Mouse (Mus musculus) T-cell, adult 2 months (primary cell): Measurements from ENCODE around the gene Golgb1.
"Not testable (repeated sequence)": the region's sequence is repeated elsewhere in the genome, so short reads cannot be mapped to it uniquely, and the experiment has no call there.

Experiments
- DNase-seq: peaks from one replicate; pipeline ENCODE4 v3.0.0; 2022; ENCODE audit warnings: low spot score

The Golgb1 gene

DNA sequence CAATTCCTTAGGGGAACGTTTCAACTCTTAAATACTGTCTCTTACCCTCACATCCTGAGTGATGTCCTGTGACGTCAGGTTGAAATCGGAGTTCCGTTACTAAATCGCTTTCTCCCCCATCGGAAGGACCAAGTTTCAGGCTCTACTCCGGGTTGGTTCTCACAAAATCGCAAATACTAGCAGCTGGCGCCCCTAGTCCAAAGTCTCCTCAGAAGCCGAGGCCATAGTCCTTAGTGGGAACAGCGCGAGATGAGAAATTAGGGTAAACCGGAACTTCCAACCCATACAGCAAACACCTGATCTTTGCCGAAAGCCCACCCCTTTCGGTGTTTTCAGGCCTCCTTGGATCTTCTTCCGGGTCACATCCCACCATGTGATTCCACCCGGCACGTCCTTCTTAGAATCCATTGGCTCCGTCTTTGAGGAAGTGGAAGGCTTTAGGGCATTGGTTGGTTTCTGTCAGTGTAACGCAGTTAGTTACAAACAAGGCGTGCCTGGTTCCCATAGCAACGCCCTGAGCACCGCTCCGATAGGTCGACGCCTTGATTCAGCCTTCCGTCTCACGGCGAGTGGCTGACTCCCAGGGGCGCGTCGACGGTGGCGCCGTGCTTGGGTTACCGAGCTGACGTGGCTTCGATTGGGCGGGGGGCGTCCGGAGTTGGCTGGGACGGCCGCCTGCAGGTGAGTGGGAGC, at the start of gene Golgb1, which contains the start of gene Eaf2:
Golgb1 (plus strand) TSS at position 558 of the 693 bp plus-strand sequence.
Eaf2 (minus strand) TSS at position 421 of the 693 bp plus-strand sequence.
- DNase-seq = peak; percentile 98

DNA sequence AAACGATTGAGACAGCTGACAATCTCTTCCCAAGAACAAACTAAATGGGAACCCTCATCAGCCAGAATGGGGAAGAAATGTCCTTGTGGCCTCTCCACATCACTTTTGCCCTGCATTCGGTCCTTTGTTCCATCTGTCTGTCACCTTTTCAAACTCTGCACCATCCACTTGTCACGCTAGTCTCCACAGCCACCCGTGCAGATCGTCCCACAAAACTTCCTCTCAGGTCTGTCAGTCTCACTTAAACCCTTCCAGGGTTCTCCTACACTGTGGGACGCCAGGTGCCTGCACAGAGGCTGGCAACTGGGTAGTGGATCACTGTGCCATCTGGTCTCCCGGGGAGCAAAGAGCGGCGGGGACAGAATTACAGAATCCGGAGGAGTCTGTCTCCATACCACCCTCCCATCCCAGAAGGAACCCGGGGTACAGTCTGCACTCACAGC, 47.3 kb upstream of the Golgb1 start:
- DNase-seq = peak; percentile 1

DNA sequence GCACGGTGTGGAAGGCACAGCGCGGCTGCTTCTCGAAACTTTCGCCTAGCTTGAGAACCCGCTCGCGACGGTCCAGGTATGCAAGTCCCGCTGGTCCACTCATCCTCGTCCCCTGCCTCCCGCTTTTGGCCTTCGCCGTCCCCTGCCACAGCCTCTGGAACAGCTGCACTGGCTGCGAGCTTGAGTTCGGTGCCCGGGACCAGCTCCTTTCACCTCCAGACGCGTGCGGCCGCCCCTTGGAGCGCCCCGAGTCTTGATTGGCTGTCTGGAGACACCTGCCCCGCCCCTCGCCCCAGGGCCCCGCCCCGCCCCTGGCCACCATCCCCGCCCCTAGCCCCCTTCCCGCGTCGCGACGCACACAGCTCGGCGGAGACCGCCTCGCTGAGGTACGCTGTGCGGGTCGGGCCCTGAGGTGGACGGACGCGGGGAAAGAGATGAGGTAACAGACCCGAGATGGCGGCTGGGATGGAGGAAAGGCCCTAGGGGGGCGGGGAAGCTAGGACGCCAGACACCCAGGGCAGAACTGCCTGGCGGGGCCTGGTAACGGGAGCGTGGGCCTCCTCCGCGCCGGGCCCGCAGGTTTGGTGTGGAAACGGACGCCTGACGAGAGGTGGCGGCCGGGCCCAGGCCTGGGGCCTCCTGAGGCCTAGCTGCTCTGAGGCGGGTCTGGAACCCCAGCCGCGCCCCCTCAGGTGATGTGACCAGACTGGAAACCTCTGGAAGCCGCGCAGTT, 46.7 kb upstream of the Golgb1 start, which contains the start of gene Iqcb1:
Iqcb1 (plus strand) TSS at position 332 of the 733 bp plus-strand sequence.
- peak; percentile 81 for DNase-seq

DNA sequence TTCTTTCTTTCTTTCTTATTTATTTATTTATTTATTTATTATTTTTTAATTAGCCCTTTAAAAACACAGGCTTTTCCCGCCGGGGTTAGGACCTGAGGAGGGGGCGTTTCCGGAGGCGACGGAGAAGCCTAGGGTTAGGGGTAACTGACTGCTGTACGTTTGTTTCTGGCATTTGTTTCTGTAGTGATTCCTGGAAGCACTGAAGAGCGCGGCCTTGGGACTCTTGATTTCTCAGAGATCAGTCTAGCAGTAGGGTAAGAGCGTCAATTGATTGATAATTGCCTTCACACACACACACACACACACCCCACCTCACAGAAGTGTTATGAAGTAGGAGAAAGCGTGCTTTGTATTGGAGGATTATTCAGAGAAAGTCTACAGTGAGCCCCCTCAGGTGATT, 46.1 kb upstream of the Golgb1 start:
- DNase-seq = no peak

DNA sequence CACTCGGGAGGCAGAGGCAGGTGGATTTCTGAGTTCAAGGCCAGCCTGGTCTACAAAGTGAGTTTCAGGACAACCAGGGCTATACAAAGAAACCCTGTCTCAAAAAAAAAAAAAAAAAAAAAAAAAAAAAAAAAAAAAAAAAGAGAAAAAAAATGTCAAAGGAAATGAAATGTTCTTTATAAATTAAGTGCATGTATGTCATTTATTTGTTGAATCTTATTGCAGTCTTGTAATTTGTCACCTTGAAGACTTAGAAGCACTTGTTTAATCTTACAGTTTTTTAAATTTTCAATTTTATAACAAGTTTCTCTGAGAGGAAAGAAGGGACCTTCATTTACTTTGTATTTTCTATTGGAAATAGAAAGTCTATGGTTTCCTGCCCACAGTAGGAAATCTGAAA, 28.0 kb upstream of the Golgb1 start:
- DNase-seq = not testable (repeated sequence)

DNA sequence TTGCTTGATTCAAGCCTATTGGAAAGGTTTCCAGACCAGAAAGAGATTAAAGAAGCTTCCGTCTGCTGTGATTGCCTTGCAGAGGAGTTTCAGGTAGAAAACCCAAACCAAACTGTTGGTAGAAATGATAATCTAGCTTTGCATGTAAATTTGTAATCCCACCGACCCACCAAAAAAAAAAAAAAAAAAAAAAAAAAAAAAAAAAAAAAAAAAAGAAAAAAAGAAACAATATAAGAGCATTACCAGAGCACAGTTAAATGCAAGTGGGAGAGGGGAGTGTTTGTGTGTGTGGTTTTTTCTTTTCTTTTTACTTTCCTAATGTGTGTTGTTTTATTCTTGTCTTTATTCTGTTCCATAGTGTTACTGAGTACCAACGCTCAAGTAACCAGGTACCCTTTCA, 23.7 kb upstream of the Golgb1 start:
- no peak for DNase-seq

DNA sequence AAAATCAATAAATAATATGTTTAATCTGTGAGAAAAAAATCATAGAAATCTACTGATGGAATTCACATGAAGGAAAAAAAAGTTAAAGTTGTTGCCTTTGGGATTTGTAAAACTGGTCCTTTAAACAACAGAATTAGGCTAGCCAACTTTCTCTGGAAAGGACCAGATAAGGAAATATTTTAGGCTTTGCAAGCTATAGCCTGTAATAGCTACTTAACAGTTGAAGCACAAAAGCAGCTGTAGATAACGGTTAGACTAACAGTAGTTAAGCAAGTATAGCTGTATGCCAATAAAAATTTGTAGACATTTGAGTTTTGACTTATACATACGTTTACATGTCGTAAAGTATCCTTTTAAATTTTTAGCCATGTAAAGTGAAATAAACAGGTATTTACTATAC, 11.4 kb upstream of the Golgb1 start:
- no peak for DNase-seq

DNA sequence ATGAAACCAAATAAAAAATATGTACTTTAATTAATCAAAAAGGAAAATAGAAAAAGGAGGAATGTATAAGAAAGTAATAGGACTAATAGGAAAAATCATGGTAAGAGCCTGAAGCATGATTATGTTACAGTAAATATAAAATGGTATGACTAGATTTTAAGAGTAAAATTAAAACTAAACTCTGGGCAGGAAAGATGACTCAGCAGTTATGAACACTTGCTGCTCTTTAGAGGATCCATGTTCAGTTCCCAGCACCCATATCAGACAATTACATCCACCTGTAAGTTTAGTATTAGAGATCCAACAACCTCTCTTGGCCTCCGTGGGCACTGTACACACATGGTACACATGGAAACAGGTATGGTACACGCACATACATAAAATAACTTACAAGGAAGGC, 5.5 kb upstream of the Golgb1 start:
- no peak for DNase-seq

DNA sequence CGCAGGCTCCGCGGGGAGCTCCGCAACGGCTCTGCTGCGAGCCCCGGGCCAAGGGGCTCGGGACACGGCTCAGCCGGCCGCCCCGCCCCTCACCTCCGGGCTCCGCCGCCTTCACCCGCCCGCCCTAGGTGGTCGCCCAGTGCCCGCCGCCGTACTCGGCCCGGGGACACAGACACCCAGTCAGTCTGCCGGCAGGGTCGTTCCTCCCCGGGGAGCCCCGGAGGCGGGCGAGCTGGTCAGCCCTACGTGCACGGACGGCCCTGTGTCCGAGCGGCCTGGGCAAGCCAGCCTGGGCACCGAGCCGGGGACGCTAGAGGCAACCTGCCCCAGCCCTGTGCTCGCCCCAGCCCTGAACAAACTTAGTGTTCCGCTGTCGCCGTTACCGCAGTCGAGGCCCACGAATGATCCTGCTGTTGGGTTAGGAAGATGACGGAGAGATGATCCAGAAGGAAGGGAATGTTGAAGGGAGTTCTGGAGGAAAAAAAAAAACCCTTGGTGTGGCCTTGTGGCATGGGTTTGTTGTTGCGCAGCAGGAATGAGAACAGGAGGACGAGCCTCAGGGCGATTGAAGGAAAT, 424 bp downstream of the Golgb1 start:
- DNase-seq = no peak

DNA sequence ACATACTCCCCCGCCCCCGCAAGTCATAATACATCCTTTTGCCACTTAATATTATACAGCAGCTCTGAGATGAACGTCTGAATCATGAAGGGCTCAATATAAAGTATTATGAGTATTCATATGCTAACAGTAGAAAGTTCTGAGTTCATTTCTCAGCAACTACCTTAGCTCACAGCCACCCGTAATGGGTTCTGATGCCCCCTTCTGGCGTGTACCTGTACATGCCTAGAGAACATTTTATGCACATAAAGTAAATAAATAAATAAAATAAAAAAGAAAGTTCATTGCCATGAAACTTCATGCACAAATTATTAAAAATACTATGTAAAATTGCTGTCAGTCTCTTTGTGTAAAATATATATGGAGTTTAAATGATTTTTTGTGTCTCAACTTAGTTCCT, 2.4 kb downstream of the Golgb1 start:
- peak; percentile 39 for DNase-seq

DNA sequence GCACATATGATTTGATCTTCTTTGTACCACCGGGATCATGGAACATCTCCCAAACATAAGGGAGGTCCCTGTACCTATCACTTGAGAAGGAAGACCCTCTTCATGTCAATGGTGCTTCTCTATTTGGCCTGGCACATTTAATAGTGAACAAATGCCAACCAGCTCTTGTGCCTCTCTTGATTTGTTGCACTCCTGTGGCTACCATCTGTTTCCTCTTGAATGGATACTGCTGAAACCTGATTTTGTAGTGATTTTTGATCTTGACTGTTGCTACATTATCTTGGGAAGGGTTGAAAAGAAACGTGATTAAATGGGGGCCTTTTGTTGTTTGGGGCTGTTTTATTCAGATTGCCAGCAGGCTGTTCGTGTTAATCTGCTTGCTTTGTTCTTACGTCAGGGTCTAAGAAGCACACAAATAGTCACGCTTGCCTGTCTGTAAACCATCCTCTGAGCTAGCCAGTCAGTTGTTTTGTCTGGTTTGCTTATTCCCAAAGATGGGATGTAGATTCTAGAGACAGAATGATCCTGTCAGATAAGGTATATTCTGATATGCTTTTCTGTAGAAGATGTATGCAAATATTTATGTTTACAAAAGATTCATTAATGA, 7.9 kb downstream of the Golgb1 start:
- no peak for DNase-seq

DNA sequence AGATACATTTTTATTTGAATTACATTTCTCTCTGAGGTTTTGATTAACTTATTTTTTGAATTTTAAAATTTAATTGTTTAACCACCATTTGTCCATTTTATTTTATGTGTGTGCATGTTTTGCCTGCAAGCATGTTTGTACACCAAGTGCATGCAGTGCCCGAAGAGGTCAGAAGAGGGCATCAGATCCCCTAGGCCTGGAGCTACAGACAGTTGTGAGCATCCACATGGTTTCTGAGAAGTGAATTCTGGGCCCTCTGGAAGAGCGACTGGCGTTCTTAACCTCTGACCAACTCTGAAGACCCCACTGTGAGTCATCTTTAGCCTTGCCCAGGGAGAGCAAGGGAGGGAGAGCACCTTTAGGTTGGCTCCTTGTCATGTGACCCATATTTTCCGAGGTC, 9.9 kb downstream of the Golgb1 start:
- peak; percentile 31 for DNase-seq

DNA sequence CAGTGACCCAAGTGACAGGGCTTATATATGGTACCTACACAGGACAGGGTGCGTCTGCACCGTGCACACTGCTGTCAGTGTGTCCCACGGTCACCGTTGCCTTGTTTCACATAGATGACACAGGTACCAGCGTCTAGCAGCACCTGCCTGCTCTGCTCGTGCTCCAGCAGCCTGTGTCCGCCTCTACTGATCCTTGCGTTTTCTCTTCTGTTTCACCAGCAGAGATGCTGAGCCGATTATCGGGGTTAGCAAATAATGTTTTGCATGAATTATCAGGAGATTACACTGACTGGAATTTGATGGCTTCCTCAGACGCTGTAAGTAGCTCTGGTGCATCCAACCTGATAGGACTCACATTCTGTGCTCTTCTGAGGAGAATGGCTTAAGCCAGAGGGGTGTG, 11.0 kb downstream of the Golgb1 start:
- DNase-seq = no peak

DNA sequence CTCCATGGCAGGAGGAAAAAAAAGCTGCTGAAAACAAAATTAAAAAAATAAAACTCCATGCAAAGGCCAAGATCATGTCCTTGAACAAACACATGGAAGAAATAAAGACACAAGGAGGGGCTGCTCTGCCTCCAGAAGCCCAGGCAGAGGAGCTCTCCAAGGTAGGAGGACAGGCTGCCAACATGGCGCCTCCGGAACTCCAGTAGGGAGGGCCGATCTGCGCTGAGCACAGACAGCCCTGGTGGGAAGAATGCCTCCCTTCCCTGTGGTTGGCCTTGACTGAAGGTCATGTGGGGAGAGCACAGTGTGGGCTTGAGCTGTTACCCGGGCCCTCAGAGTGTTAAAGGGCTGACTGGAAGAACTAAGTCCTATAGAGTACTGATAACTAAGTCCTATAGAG, 12.6 kb downstream of the Golgb1 start:
- DNase-seq = no peak

DNA sequence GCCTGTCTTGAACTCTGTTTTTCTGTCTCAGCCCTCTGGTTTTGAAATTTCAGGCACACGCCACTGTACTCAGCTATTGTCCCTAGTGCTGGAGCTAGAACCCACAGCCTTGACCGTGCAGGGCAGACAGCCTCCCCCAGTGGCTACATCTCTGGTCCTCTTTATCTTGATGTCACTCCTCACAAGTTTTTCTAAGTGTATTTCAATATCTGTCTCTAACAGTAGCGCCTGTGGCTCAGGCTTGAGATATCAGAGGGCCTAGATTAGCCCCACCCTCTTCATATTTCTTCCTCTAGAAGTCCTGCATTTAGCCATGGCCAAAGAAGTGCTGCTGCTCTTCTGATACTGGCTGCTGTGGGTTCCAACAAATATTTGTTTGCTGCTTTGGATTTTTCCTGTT, 15.6 kb downstream of the Golgb1 start:
- DNase-seq = no peak

DNA sequence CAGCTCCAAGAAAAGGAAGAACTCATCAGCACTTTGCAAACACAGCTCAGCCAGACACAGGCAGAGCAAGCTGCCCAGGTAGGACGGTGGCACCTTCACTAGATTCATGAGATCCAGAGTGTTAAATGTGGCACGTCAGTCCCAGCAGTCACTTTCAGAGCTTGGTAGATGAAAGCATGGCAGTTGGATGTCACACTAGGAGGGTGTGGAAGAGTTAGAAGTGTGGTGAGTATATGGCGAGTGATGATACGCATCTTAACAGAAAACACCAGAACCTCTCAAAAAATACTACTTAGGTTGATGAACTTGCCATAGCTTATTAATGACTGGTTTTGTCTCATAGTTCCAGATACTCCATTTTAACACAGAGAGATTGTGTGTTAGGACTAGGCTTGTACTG, 16.5 kb downstream of the Golgb1 start:
- no peak for DNase-seq

DNA sequence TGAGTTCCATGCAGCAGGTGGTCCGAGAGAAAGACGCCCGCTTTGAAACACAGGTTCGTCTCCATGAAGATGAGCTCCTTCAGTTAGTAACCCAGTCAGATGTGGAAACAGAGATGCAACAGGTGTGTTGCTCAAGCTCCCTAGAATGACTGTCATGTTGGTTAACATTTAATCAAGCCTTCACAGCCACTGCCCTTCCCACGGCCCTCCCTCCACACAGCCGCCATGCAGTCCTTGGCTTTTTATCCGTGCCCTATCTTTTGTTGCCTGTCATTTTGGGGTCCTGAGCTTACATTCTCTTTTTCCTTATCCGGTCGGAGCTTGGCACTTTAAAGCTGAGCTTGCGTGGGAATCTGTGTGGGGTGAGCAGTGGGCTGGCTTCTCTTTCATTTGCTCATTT, 18.4 kb downstream of the Golgb1 start:
- no peak for DNase-seq

DNA sequence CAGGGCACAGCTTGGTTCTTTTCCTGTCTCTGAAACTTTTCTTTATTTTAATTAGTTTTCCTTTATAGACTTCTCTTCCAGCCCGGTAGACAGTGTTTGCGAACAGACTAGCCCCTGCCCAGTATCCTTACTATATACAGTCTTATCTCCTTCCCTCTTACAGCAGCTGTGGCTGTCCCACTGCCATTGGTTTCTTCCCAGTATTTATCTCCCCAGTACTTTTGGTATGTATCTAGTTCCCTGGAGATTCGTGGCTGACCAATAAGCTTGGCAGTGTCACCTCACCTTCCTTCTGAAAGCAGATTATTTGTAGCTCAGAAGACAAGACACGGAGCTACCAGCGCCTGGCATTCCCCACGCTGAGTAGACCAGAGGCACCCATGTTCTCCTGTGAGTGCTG, 21.8 kb downstream of the Golgb1 start:
- no peak for DNase-seq

DNA sequence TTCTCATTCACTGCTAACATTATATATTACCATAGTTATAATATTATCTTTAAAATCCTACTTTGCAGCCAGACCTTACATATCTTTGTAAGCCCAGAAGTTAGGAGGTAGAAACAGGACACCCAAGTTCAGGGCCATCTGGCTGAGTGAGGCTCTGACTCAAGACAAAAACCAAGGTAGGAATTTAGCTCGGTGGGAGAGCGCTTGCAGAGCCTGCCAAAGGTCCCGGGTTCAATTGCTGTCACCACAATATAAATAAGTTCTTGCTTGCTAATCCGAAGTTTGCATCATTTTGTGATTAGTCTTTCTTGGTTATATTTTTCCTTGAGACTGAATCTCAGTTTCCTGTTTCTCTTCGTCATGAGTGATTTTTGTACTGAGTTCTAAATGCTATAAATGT, 28.2 kb downstream of the Golgb1 start:
- no peak for DNase-seq

DNA sequence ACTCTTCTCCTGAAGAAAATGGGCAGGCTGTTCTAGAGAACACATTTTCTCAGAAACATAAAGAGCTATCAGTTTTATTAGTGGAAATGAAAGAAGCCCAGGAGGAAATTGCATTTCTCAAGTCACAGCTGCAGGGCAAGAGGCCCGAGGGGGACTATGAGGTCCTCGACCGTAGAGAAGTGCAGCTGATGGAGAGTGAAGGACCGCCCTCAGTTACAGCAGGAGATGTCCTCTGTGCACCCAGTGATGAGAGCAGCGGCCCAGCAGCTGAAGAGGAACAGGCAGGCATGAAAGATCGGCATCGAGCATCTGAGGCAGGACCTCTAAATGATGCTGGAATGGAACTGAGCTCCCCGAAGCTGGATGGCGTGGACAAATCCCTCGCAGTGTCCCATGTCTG, 37.0 kb downstream of the Golgb1 start:
- DNase-seq = no peak

DNA sequence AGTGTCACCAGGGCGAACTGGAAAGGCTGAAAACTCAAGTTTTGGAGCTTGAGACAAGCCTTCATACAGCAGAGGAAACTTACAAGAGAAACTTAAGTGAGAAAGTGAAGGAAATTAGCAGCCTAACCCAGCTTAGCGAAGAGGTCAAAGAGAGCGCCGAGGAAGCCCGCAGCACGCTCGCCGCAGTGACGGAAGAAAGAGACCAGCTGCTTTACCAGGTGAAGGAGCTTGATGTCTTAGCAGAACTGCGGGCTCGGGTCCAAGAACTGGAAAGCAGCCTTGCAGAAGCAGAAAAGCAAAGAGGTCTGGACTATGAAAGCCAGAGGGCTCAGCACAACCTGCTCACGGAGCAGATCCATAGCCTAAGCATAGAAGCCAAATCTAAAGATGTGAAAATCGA, 37.4 kb downstream of the Golgb1 start:
- no peak for DNase-seq

DNA sequence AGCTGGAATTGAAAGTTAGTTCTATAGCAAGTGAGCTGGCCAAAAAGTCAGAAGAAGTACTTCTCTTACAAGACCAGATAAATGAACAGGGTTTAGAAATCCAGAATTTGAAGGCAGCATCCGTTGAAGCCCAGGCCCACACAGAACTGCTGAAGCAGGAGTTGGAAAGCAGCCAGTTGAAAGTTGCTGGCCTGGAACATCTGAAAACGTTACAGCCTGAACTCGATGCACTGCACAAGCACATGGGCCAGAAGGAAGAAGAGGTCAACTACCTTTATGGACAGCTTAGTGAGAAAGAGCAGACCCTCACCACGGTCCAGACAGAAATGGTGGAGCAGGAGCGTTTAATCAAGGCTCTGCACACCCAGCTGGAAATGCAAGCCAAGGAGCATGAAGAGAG, 39.3 kb downstream of the Golgb1 start:
- no peak for DNase-seq

DNA sequence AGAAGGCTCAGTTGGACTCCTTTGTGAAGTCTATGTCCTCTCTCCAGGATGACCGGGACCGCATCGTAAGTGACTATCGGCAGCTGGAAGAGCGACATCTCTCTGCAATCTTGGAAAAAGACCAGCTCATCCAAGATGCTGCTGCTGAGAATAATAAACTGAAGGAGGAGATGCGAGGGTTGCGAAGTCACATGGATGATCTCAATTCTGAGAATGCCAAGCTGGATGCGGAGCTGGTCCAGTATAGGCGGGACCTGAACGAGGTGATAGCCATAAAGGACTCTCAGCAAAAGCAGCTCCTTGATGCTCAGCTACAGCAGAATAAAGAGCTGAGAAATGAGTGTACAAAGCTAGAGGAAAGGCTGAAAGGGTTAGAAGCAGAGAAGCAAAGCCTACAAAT, 43.6 kb downstream of the Golgb1 start:
- DNase-seq = no peak
